Mouse (Mus musculus) limb, embryonic 10.5 days (tissue): ENCODE measurements around the gene Zfyve9. TPM values are rescaled to one million over a fixed set of nuclear protein-coding genes. Genes with fewer than 3 reads are reported as not detected.

Experiments
- DNase-seq: peaks from one replicate; pipeline ENCODE4 v3.0.0-alpha.2; 2017; ENCODE audit warnings: low spot score
- H3K27ac ChIP-seq: fragments of 300-500 bp; sonication (generic); 2 replicates; pipeline ENCODE4 v1.5.1; 2016; ENCODE audit warnings: mild to moderate bottlenecking
- H3K27me3 ChIP-seq: fragments of 300-500 bp; sonication (generic); 2 replicates; pipeline ENCODE4 v1.6.1; 2016; ENCODE audit warnings: low read depth, mild to moderate bottlenecking; ENCODE audit not compliant: poor library complexity, severe bottlenecking
- H3K36me3 ChIP-seq: fragments of 300-500 bp; sonication (generic); 2 replicates; pipeline ENCODE4 v1.6.1; 2016; ENCODE audit warnings: mild to moderate bottlenecking, moderate library complexity
- H3K4me1 ChIP-seq: fragments of 300-500 bp; sonication (generic); 2 replicates; pipeline ENCODE4 v1.6.1; 2016
- H3K4me3 ChIP-seq: fragments of 300-500 bp; sonication (generic); 2 replicates; pipeline ENCODE4 v1.5.1; 2016; ENCODE audit warnings: mild to moderate bottlenecking, moderate library complexity
- H3K9me3 ChIP-seq: fragments of 300-500 bp; sonication (generic); replicated peaks from 2 replicates; pipeline ENCODE4 v1.6.1; 2016; ENCODE audit warnings: mild to moderate bottlenecking
- WGBS: fragments of 180-500 bp; shearing (Covaris S2); methylation state at CpG from one replicate; pipeline ENCODE4 v1.1.7; 2016; 5-methylcytosine and 5-hydroxymethylcytosine counted together
- polyA plus RNA-seq: library from polyadenylated mRNA; unstranded; fragments of >200 nt; fragmentation: Nextera tagmentation; extraction: Ambion mirVana; gene quantifications from 2 replicates; pipeline ENCODE4 v1.2.1, GENCODE M21; 2016

Gene Zfyve9
- polyA plus RNA-seq, 1 experiment from 2014 or later, result 5.1 TPM

DNA sequence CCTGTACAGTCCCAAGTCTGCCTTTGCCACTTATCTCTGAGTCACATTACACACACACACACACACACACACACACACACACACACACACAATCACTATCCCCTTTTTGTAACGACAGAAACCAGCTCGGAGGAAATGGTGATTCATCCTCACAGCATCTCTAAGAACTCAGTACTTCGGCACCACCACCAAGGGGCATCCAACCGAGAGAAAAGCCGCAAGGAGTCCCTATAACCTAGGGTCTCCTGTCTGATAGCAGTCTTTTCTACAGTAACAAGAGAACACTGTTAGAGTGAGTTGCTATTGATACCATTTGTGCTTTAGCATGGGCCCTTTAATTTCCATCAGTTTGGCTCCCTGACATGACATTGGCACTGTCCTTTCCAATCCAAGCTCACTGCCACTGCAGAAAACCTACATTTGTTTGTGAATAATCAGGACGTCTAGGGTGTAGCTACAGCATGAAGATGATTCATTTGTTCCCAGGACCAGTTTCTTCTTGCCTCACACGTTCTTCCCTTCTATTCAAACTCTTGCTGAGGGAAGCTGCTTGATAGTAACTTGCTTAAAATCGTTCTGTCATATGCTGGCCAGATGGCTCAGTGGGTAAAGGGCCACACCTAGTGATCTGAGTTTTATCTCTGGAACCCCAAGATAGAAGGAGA is 2.0 kb upstream of the Zfyve9 start:
- no peak overlapping the region for H3K4me3 ChIP-seq
- DNase-seq, result no peak
- H3K27me3 ChIP-seq, result no peaks in the 10 kb centered on the region
- H3K4me1 ChIP-seq, result peaks cover 12% of the 10 kb centered on the region; the same call in 1 of the 2 replicates
- no peak overlapping the region for H3K27ac ChIP-seq
- H3K36me3 ChIP-seq, result no peaks in the 10 kb centered on the region
- H3K9me3 ChIP-seq, result no peaks in the 10 kb centered on the region
- 51% methylated on average over 8 of the region's 8 CpGs for WGBS

DNA sequence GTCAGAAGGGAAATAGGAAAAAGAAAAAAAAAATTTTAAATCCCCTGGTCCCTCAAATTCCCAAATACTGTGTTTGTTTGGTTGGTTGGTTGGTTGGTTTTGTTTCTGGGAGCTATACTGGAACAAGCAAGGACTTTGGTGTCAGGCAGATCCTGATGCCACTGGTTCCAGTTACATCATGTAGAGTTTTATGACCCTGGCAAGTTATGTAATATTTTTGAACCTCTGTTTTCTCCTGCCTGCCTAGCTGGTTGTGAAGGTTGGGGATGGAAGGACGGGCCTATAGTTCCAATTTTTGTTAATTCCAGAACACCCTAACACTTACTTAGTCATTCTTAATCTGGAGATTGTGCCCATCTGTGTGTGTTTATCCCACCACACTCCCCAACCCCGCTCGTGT is 998 bp upstream of the Zfyve9 start:
- 71% methylated on average over 3 of the region's 3 CpGs for WGBS
- Histone ChIP-seq H3K9me3 (no peaks in the 10 kb centered on the region), H3K36me3 (no peaks in the 10 kb centered on the region), H3K27ac (no peak overlapping the region), H3K4me1 (peaks cover 12% of the 10 kb centered on the region; the same call in 1 of the 2 replicates), H3K27me3 (no peaks in the 10 kb centered on the region), H3K4me3 (no peak overlapping the region)
- DNase-seq, result peak; percentile 31

- DNase-seq, result no peak
Observed at GRCm38 (mm10) chr4:108780864-108781205, 237 bp upstream of the Zfyve9 start.

GRCm38 (mm10) chr4:108779763-108780056 is 888 bp downstream of the Zfyve9 start:
- Histone ChIP-seq H3K36me3 (no peaks in the 10 kb centered on the region), H3K27ac (peak overlapping the region; percentile 97), H3K4me3 (peak overlapping the region; percentile 95), H3K9me3 (no peaks in the 10 kb centered on the region), H3K27me3 (no peaks in the 10 kb centered on the region), H3K4me1 (peaks cover 12% of the 10 kb centered on the region; the same call in 1 of the 2 replicates)
- no peak for DNase-seq
- 0% methylated on average over 7 of the region's 7 CpGs for WGBS

More at GRCm38 (mm10) chr4:108780864-108781205, 237 bp upstream of the Zfyve9 start:
- Histone ChIP-seq H3K4me3 (peak overlapping the region; percentile 95), H3K27ac (peak overlapping the region; percentile 97), H3K4me1 (peaks cover 12% of the 10 kb centered on the region; the same call in 1 of the 2 replicates), H3K36me3 (no peaks in the 10 kb centered on the region), H3K27me3 (no peaks in the 10 kb centered on the region), H3K9me3 (no peaks in the 10 kb centered on the region)
- under 1% methylated on average over 20 of the region's 20 CpGs for WGBS

- Histone ChIP-seq H3K36me3 (no peaks in the 10 kb centered on the region), H3K27ac (no peak overlapping the region), H3K9me3 (no peaks in the 10 kb centered on the region), H3K27me3 (no peaks in the 10 kb centered on the region), H3K4me1 (no peaks in the 10 kb centered on the region), H3K4me3 (no peak overlapping the region)
- DNase-seq, result no peak
Observed at GRCm38 (mm10) chr4:108768527-108768926, 12.1 kb downstream of the Zfyve9 start.

DNA sequence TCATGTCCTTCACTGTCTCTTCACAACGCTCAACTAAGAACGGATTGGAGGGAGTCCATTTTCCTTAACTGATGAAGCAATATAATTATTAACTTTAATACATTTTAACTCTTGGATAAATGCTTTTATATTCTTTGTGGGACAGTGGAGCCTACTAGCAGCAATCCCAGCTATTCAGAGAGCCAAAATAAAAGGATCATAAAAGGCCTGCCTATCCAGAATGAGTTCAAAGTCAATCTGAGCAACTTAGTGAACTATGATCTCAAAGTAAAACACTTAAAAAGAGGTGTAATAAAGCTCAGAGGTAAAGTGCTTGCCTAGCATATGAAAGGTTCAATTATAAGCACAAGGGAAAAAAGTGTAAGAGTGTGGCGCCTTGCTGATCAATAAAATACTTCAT is 21.0 kb downstream of the Zfyve9 start:
- no peaks in the 10 kb centered on the region for H3K36me3 ChIP-seq
- WGBS, result 96% methylated on average over 3 of the region's 3 CpGs

GRCm38 (mm10) chr4:108746160-108746873 is 34.3 kb downstream of the Zfyve9 start:
- DNase-seq, result no peak
- Histone ChIP-seq H3K27me3 (no peaks in the 10 kb centered on the region), H3K27ac (no peak overlapping the region), H3K9me3 (no peaks in the 10 kb centered on the region), H3K36me3 (no peaks in the 10 kb centered on the region), H3K4me3 (no peak overlapping the region), H3K4me1 (no peaks in the 10 kb centered on the region)
- WGBS, result 90% methylated on average over 3 of the region's 3 CpGs

More for the DNA sequence above, 21.0 kb downstream of the Zfyve9 start:
- Histone ChIP-seq H3K4me3 (no peak overlapping the region), H3K27ac (no peak overlapping the region), H3K9me3 (no peaks in the 10 kb centered on the region), H3K4me1 (no peaks in the 10 kb centered on the region), H3K27me3 (no peaks in the 10 kb centered on the region)
- DNase-seq, result no peak

DNA sequence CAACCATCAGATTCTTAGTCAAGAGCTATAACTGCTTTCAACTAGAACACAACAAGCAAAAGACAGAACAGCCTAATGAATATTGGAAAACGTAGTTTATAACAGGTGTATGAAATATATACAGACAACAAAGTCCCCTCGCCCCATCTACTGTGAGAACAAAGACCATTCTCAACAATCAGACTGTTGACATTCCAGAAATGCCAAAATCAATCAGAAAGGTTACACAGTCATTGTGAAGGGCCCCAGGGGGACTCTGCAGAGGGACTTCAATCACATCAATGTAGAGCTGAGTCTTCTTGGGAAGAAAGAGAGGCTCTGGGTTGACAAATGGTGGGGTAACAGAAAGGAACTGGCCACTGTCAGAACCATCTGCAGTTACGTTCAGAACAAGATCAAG is 49.0 kb downstream of the Zfyve9 start:
- 70% methylated on average over 3 of the region's 3 CpGs for WGBS
- DNase-seq, result no peak
- Histone ChIP-seq H3K4me1 (no peaks in the 10 kb centered on the region), H3K36me3 (no peaks in the 10 kb centered on the region), H3K27ac (no peak overlapping the region), H3K27me3 (no peaks in the 10 kb centered on the region), H3K9me3 (no peaks in the 10 kb centered on the region), H3K4me3 (no peak overlapping the region)

GRCm38 (mm10) chr4:108730450-108730849 is 50.1 kb downstream of the Zfyve9 start:
- WGBS, result 89% methylated on average over 1 of the region's 1 CpGs

GRCm38 (mm10) chr4:108724102-108724501 is 56.5 kb downstream of the Zfyve9 start:
- Histone ChIP-seq H3K4me3 (no peak overlapping the region), H3K36me3 (peaks cover 25% of the 10 kb centered on the region), H3K27ac (no peak overlapping the region), H3K4me1 (no peaks in the 10 kb centered on the region), H3K9me3 (no peaks in the 10 kb centered on the region), H3K27me3 (no peaks in the 10 kb centered on the region)
- no peak for DNase-seq
- 93% methylated on average over 2 of the region's 2 CpGs for WGBS

More at GRCm38 (mm10) chr4:108730450-108730849, 50.1 kb downstream of the Zfyve9 start:
- Histone ChIP-seq H3K27ac (no peak overlapping the region), H3K36me3 (peaks cover 3% of the 10 kb centered on the region), H3K4me1 (no peaks in the 10 kb centered on the region), H3K4me3 (no peak overlapping the region), H3K27me3 (no peaks in the 10 kb centered on the region), H3K9me3 (no peaks in the 10 kb centered on the region)
- DNase-seq, result no peak

DNA sequence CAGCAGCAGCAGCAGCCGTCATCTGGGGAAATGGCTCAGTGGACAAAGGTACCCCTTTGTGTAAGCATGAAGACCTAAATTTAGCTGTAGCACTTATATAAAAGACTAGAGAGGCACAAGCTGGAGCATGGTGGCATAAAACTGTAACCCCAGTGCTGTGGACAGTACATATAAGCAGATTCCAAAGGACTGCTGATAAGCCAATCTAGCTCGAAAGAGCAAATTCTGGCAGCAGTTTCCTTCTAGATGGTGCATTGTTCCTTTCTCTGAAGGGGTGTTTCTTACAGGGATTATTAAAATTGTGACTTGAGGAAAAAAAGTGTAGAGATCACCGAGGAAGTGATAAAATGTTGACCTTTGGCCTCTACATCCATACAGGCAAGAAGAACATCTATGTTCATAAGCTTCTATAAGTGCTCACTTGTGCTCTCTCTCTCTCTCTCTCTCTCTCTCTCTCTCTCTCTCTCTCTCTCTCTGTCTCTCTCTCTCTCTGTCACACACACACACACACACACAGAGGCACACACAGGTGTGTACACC is 59.3 kb downstream of the Zfyve9 start:
- no peak for DNase-seq
- Histone ChIP-seq H3K4me1 (no peaks in the 10 kb centered on the region), H3K36me3 (peaks cover 39% of the 10 kb centered on the region), H3K9me3 (no peaks in the 10 kb centered on the region), H3K27ac (no peak overlapping the region), H3K4me3 (no peak overlapping the region), H3K27me3 (no peaks in the 10 kb centered on the region)
- WGBS, result 85% methylated on average over 3 of the region's 3 CpGs

GRCm38 (mm10) chr4:108719349-108719748 is 61.2 kb downstream of the Zfyve9 start, which contains the start of gene 3110021N24Rik:
3110021N24Rik (plus strand) TSS chr4:108719649.
- 89% methylated on average over 5 of the region's 5 CpGs for WGBS
- Histone ChIP-seq H3K36me3 (peaks cover 38% of the 10 kb centered on the region), H3K4me3 (no peak within 1 kb of the TSS), H3K9me3 (no peaks in the 10 kb centered on the region), H3K27me3 (no peaks in the 10 kb centered on the region), H3K27ac (no peak within 1 kb of the TSS), H3K4me1 (no peaks in the 10 kb centered on the region)
- DNase-seq, result no peak

DNA sequence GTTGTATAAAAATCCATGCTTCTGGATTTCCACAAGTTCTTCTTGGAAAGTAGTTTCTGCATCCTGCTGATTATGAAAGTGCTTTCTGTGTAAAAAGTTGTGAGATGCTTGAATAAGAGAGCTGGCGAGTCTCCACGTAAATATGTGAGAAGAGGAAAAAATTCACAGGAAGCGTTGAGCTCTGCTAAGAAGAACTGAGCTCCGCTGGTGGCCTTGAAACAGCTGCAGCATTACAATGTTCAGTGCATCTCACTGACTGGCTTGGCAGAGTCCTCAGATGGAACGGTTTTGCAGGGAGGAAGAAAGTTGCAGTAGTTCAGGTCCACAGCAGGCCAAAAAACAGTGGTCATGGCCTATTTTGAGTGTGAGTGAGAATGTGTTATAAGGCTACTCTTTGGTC is 72.4 kb downstream of the Zfyve9 start:
- Histone ChIP-seq H3K9me3 (no peaks in the 10 kb centered on the region), H3K36me3 (peaks cover 14% of the 10 kb centered on the region; the same call in 1 of the 2 replicates), H3K4me1 (no peaks in the 10 kb centered on the region), H3K4me3 (no peak overlapping the region), H3K27me3 (no peaks in the 10 kb centered on the region), H3K27ac (no peak overlapping the region)
- no peak for DNase-seq
- WGBS, result 92% methylated on average over 5 of the region's 5 CpGs
